Mouse (Mus musculus): ENCODE data around the gene Mlxip. TPM values are rescaled to one million over a fixed set of nuclear protein-coding genes. Genes with fewer than 3 reads are reported as not detected.

Gene Mlxip
- polyA plus RNA-seq, 1 experiment from 2014 or later, result 12.4 TPM

- Histone ChIP-seq H3K4me3 (ENCODE audit: low read length) (peak overlapping the region; percentile 97), H3K4me1 (ENCODE audit: control insufficient read depth, insufficient read depth, low read length) (peaks cover 43% of the 10 kb centered on the region), H3K27me3 (ENCODE audit: control insufficient read depth, insufficient read depth, low read length) (no peaks in the 10 kb centered on the region), H3K36me3 (ENCODE audit: control insufficient read depth, insufficient read depth) (no peaks in the 10 kb centered on the region), H3K9ac (ENCODE audit: low read length) (peak overlapping the region; percentile 95), H3K9me3 (replicated peaks; ENCODE audit: control insufficient read depth, low read length) (no peaks in the 10 kb centered on the region), H3K4me2 (ENCODE audit: low read depth, low read length) (peak overlapping the region; percentile 88), H3K27ac (ENCODE audit: low read length) (peak overlapping the region; percentile 94)
- no peak for ATAC-seq (replicated peaks; ENCODE audit: extremely low read depth, insufficient read depth, low FRiP score)
- 10% methylated on average over 5 of the region's 5 CpGs for WGBS
These were observed 754 bp upstream of the Mlxip start for GRCm38 (mm10) chr5:123393786-123394302.

- H3K27ac ChIP-seq (ENCODE audit: low read length), result peak overlapping the region; percentile 94
- H3K4me3 ChIP-seq (ENCODE audit: low read length), result peak overlapping the region; percentile 97
- H3K9ac ChIP-seq (ENCODE audit: low read length), result peak overlapping the region; percentile 95
- no peaks in the 10 kb centered on the region for H3K9me3 ChIP-seq (replicated peaks; ENCODE audit: control insufficient read depth, low read length)
- peaks cover 46% of the 10 kb centered on the region for H3K4me1 ChIP-seq (ENCODE audit: control insufficient read depth, insufficient read depth, low read length)
- H3K36me3 ChIP-seq (ENCODE audit: control insufficient read depth, insufficient read depth), result no peaks in the 10 kb centered on the region
- ATAC-seq (replicated peaks; ENCODE audit: extremely low read depth, insufficient read depth, low FRiP score), result 0 out of 2 replicates have a peak, but pooled peaks have one; percentile 4
- no peaks in the 10 kb centered on the region for H3K27me3 ChIP-seq (ENCODE audit: control insufficient read depth, insufficient read depth, low read length)
- under 1% methylated on average over 65 of the region's 65 CpGs for WGBS
- peak overlapping the region; percentile 88 for H3K4me2 ChIP-seq (ENCODE audit: low read depth, low read length)
These were observed 621 bp downstream of the Mlxip start for GRCm38 (mm10) chr5:123394957-123395881.

GRCm38 (mm10) chr5:123396901-123397464, 2.4 kb downstream of the Mlxip start:
- Histone ChIP-seq H3K27me3 (ENCODE audit: control insufficient read depth, insufficient read depth, low read length) (no peaks in the 10 kb centered on the region), H3K4me3 (ENCODE audit: low read length) (peak overlapping the region; percentile 97), H3K4me1 (ENCODE audit: control insufficient read depth, insufficient read depth, low read length) (peaks cover 42% of the 10 kb centered on the region), H3K4me2 (ENCODE audit: low read depth, low read length) (peak overlapping the region; percentile 88), H3K9ac (ENCODE audit: low read length) (peak overlapping the region; percentile 13; the same call in 1 of the 2 replicates), H3K9me3 (replicated peaks; ENCODE audit: control insufficient read depth, low read length) (no peaks in the 10 kb centered on the region), H3K27ac (ENCODE audit: low read length) (peak overlapping the region; percentile 24; the same call in 1 of the 2 replicates), H3K36me3 (ENCODE audit: control insufficient read depth, insufficient read depth) (no peaks in the 10 kb centered on the region)
- ATAC-seq (replicated peaks; ENCODE audit: extremely low read depth, insufficient read depth, low FRiP score), result no peak
- WGBS, result 38% methylated on average over 8 of the region's 8 CpGs

- Histone ChIP-seq H3K4me1 (ENCODE audit: control insufficient read depth, insufficient read depth, low read length) (peaks cover 42% of the 10 kb centered on the region), H3K9me3 (replicated peaks; ENCODE audit: control insufficient read depth, low read length) (no peaks in the 10 kb centered on the region), H3K27me3 (ENCODE audit: control insufficient read depth, insufficient read depth, low read length) (no peaks in the 10 kb centered on the region), H3K4me2 (ENCODE audit: low read depth, low read length) (peak overlapping the region; percentile 88), H3K27ac (ENCODE audit: low read length) (peak overlapping the region; percentile 15), H3K36me3 (ENCODE audit: control insufficient read depth, insufficient read depth) (no peaks in the 10 kb centered on the region), H3K9ac (ENCODE audit: low read length) (peak overlapping the region; percentile 41), H3K4me3 (ENCODE audit: low read length) (peak overlapping the region; percentile 33)
- WGBS, result 67% methylated on average over 11 of the region's 11 CpGs
- ATAC-seq (replicated peaks; ENCODE audit: extremely low read depth, insufficient read depth, low FRiP score), result no peak
These were observed 3.2 kb downstream of the Mlxip start for GRCm38 (mm10) chr5:123397786-123398185.

- no peak overlapping the region for H3K9ac ChIP-seq (ENCODE audit: low read length)
- ATAC-seq (replicated peaks; ENCODE audit: extremely low read depth, insufficient read depth, low FRiP score), result no peak
- H3K9me3 ChIP-seq (replicated peaks; ENCODE audit: control insufficient read depth, low read length), result no peaks in the 10 kb centered on the region
- H3K4me2 ChIP-seq (ENCODE audit: low read depth, low read length), result no peak overlapping the region
- H3K4me1 ChIP-seq (ENCODE audit: control insufficient read depth, insufficient read depth, low read length), result peaks cover 35% of the 10 kb centered on the region
- WGBS, result 85% methylated on average over 4 of the region's 4 CpGs
- H3K36me3 ChIP-seq (ENCODE audit: control insufficient read depth, insufficient read depth), result no peaks in the 10 kb centered on the region
- H3K4me3 ChIP-seq (ENCODE audit: low read length), result no peak overlapping the region
- no peak overlapping the region for H3K27ac ChIP-seq (ENCODE audit: low read length)
- no peaks in the 10 kb centered on the region for H3K27me3 ChIP-seq (ENCODE audit: control insufficient read depth, insufficient read depth, low read length)
These were observed 4.4 kb downstream of the Mlxip start for GRCm38 (mm10) chr5:123398856-123399498.

GRCm38 (mm10) chr5:123404480-123404879, 9.9 kb downstream of the Mlxip start:
- Histone ChIP-seq H3K36me3 (ENCODE audit: control insufficient read depth, insufficient read depth) (no peaks in the 10 kb centered on the region), H3K9me3 (replicated peaks; ENCODE audit: control insufficient read depth, low read length) (no peaks in the 10 kb centered on the region), H3K4me3 (ENCODE audit: low read length) (no peak overlapping the region), H3K27ac (ENCODE audit: low read length) (no peak overlapping the region), H3K9ac (ENCODE audit: low read length) (no peak overlapping the region), H3K27me3 (ENCODE audit: control insufficient read depth, insufficient read depth, low read length) (no peaks in the 10 kb centered on the region), H3K4me2 (ENCODE audit: low read depth, low read length) (no peak overlapping the region), H3K4me1 (ENCODE audit: control insufficient read depth, insufficient read depth, low read length) (peaks cover 7% of the 10 kb centered on the region)
- no peak for ATAC-seq (replicated peaks; ENCODE audit: extremely low read depth, insufficient read depth, low FRiP score)
- 88% methylated on average over 3 of the region's 3 CpGs for WGBS

- Histone ChIP-seq H3K4me1 (ENCODE audit: control insufficient read depth, insufficient read depth, low read length) (peaks cover 7% of the 10 kb centered on the region), H3K27me3 (ENCODE audit: control insufficient read depth, insufficient read depth, low read length) (no peaks in the 10 kb centered on the region), H3K4me3 (ENCODE audit: low read length) (no peak overlapping the region), H3K4me2 (ENCODE audit: low read depth, low read length) (no peak overlapping the region), H3K9me3 (replicated peaks; ENCODE audit: control insufficient read depth, low read length) (peaks cover 5% of the 10 kb centered on the region), H3K9ac (ENCODE audit: low read length) (no peak overlapping the region), H3K36me3 (ENCODE audit: control insufficient read depth, insufficient read depth) (peaks cover 6% of the 10 kb centered on the region), H3K27ac (ENCODE audit: low read length) (no peak overlapping the region)
- 39% methylated on average over 2 of the region's 2 CpGs for WGBS
- ATAC-seq (replicated peaks; ENCODE audit: extremely low read depth, insufficient read depth, low FRiP score), result no peak
These were observed 12.4 kb downstream of the Mlxip start for GRCm38 (mm10) chr5:123406952-123407351.

GRCm38 (mm10) chr5:123408176-123408575, 13.6 kb downstream of the Mlxip start:
- H3K9me3 ChIP-seq (replicated peaks; ENCODE audit: control insufficient read depth, low read length), result peaks cover 5% of the 10 kb centered on the region
- H3K4me1 ChIP-seq (ENCODE audit: control insufficient read depth, insufficient read depth, low read length), result peaks cover 12% of the 10 kb centered on the region
- 63% methylated on average over 3 of the region's 3 CpGs for WGBS
- no peak overlapping the region for H3K27ac ChIP-seq (ENCODE audit: low read length)
- H3K36me3 ChIP-seq (ENCODE audit: control insufficient read depth, insufficient read depth), result peaks cover 6% of the 10 kb centered on the region
- ATAC-seq (replicated peaks; ENCODE audit: extremely low read depth, insufficient read depth, low FRiP score), result no peak
- H3K27me3 ChIP-seq (ENCODE audit: control insufficient read depth, insufficient read depth, low read length), result no peaks in the 10 kb centered on the region
- no peak overlapping the region for H3K9ac ChIP-seq (ENCODE audit: low read length)
- no peak overlapping the region for H3K4me2 ChIP-seq (ENCODE audit: low read depth, low read length)
- no peak overlapping the region for H3K4me3 ChIP-seq (ENCODE audit: low read length)
